Mouse (Mus musculus): ENCODE data around the gene Wnk2.

Wnk2 gene

DNA sequence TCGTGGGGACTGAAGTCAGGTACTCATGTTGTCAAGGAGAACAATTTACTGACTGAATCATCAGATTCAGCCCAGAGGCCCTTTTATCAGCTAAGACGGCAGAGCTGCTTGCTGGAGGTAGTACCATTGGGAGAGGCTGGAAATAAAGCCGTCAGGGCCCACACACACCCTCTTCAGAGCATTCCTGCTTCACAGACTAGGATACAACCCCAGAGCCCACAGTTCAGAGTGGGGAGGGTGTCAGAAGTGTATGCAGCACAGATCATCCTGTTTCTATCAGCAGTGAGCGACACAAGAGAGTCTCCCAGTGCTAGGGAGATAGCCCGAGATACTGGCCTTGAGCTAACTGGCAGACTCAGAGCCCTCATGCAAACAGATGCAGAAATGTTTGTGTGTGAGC lies 35.3 kb upstream of the Wnk2 start:
- peaks cover 40% of the 10 kb centered on the region for H3K27me3 ChIP-seq (ENCODE audit: insufficient read depth, low read length)
- no peak overlapping the region for H3K4me3 ChIP-seq (replicated peaks; ENCODE audit: low read length)
- peaks cover 55% of the 10 kb centered on the region for H3K4me1 ChIP-seq (replicated peaks; ENCODE audit: low read depth, low read length)
- no peaks in the 10 kb centered on the region for H3K9me3 ChIP-seq (ENCODE audit: low read length)
- no peak for TF ChIP-seq CTCF (conservative IDR thresholded peaks at IDR 0.05; ENCODE audit: low read length)
- TF ChIP-seq NANOG (IDR thresholded peaks at IDR 0.05; ENCODE audit: borderline replicate concordance, low read length) = no peak
- TF ChIP-seq POU5F1 (IDR thresholded peaks at IDR 0.05; ENCODE audit: borderline replicate concordance, low read length) = no peak
- no peaks in the 10 kb centered on the region for H3K36me3 ChIP-seq (ENCODE audit: insufficient read depth, low read length)

GRCm38 (mm10) chr13:49181411-49181984 lies 33.7 kb upstream of the Wnk2 start:
- no peaks in the 10 kb centered on the region for H3K36me3 ChIP-seq (ENCODE audit: insufficient read depth, low read length)
- peaks cover 31% of the 10 kb centered on the region for H3K27me3 ChIP-seq (ENCODE audit: insufficient read depth, low read length)
- H3K9me3 ChIP-seq (ENCODE audit: low read length) = no peaks in the 10 kb centered on the region
- no peak for TF ChIP-seq CTCF (conservative IDR thresholded peaks at IDR 0.05; ENCODE audit: low read length)
- H3K4me1 ChIP-seq (replicated peaks; ENCODE audit: low read depth, low read length) = peaks cover 45% of the 10 kb centered on the region
- no peak overlapping the region for H3K4me3 ChIP-seq (replicated peaks; ENCODE audit: low read length)

DNA sequence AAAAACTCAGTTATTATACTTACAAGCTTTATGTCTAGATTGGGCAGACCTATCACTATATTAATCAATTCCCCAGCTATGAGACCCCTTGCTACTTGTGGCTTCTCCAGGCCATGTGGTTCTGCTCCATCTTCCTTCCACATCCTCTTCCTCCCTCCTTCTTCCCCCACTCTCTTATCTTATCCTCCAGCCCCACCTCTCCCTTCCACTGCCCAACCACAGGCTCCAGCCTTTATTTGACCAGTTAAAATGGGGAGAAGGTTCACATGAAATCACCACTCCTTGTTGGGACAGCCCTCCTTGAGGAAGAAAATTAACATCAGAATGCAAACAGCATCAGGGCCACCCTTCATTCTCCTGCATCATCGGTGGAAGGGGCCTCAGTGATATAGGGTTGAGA lies 32.9 kb upstream of the Wnk2 start:
- TF ChIP-seq NANOG (IDR thresholded peaks at IDR 0.05; ENCODE audit: borderline replicate concordance, low read length) (no peak), CTCF (conservative IDR thresholded peaks at IDR 0.05; ENCODE audit: low read length) (no peak), POU5F1 (IDR thresholded peaks at IDR 0.05; ENCODE audit: borderline replicate concordance, low read length) (no peak)
- Histone ChIP-seq H3K4me3 (replicated peaks; ENCODE audit: low read length) (no peak overlapping the region), H3K36me3 (ENCODE audit: insufficient read depth, low read length) (no peaks in the 10 kb centered on the region), H3K4me1 (replicated peaks; ENCODE audit: low read depth, low read length) (peaks cover 43% of the 10 kb centered on the region), H3K27me3 (ENCODE audit: insufficient read depth, low read length) (peaks cover 23% of the 10 kb centered on the region), H3K9me3 (ENCODE audit: low read length) (no peaks in the 10 kb centered on the region)

DNA sequence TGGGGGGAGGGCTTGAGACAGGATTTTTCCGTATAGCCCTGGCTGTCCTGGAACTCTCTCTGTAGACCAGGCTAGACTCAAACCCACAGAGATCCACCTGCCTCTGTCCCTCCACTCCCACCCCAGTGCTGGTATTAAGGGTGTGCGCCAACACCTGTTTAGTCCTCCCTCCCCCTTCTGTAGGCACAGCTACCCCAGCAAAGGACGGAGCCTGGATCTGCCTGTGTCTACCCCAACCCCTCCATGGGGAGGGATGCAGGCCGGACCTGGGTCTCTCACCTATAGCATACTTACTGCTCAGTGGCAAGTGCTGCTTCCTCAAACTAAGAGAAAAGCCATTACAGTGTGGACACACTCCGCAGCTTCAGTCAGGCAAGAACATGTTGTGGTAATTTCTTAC lies 32.5 kb upstream of the Wnk2 start:
- Histone ChIP-seq H3K4me3 (replicated peaks; ENCODE audit: low read length) (no peak overlapping the region), H3K27me3 (ENCODE audit: insufficient read depth, low read length) (peaks cover 20% of the 10 kb centered on the region; the same call in 1 of the 2 replicates), H3K36me3 (ENCODE audit: insufficient read depth, low read length) (no peaks in the 10 kb centered on the region), H3K4me1 (replicated peaks; ENCODE audit: low read depth, low read length) (peaks cover 43% of the 10 kb centered on the region), H3K9me3 (ENCODE audit: low read length) (no peaks in the 10 kb centered on the region)
- TF ChIP-seq POU5F1 (IDR thresholded peaks at IDR 0.05; ENCODE audit: borderline replicate concordance, low read length) (no peak), NANOG (IDR thresholded peaks at IDR 0.05; ENCODE audit: borderline replicate concordance, low read length) (no peak), CTCF (conservative IDR thresholded peaks at IDR 0.05; ENCODE audit: low read length) (no peak)

DNA sequence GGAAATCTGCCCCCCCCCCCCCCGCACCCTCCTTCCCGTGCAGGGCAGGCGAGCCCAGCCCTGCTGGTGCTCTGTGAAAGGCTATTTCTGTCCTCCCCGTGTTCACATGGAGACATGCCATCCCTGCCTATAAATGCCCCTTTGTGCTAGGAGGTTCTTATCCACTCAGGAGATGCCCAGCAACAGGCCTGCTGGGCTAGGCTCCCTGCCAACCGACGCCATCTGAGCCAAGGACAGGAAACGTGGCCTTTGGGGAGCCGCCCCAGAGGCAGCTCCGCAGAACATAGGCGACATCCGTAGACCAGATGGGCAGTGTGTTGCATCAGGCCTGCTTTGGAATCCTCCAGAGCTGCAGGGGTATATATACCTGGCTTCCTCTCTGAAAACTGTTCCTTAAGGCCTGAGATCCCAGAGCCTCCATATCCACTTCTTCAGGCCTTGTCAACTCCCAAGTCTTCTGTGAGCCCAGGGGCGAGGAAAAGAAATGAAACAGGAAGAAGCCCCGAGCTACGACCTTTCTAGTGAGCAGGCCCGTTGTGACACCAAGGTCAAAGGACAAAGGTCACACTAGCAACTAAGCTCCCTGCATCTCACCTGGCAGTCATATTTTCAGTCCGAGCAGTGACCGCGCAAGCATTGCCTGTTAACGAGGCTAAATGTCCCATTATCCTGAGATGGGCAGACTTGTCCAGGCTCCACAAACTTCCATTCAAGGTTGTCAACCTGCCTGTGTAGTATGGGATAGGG lies 31.2 kb upstream of the Wnk2 start:
- peaks cover 17% of the 10 kb centered on the region; the same call in 1 of the 2 replicates for H3K27me3 ChIP-seq (ENCODE audit: insufficient read depth, low read length)
- peaks cover 41% of the 10 kb centered on the region for H3K4me1 ChIP-seq (replicated peaks; ENCODE audit: low read depth, low read length)
- H3K36me3 ChIP-seq (ENCODE audit: insufficient read depth, low read length) = no peaks in the 10 kb centered on the region
- TF ChIP-seq NANOG (IDR thresholded peaks at IDR 0.05; ENCODE audit: borderline replicate concordance, low read length) (no peak), POU5F1 (IDR thresholded peaks at IDR 0.05; ENCODE audit: borderline replicate concordance, low read length) (no peak), CTCF (conservative IDR thresholded peaks at IDR 0.05; ENCODE audit: low read length) (no peak)
- no peaks in the 10 kb centered on the region for H3K9me3 ChIP-seq (ENCODE audit: low read length)
- H3K4me3 ChIP-seq (replicated peaks; ENCODE audit: low read length) = no peak overlapping the region; the same call in 1 of the 2 replicates

- peaks cover 17% of the 10 kb centered on the region for H3K27me3 ChIP-seq (ENCODE audit: insufficient read depth, low read length)
- H3K9me3 ChIP-seq (ENCODE audit: low read length) = no peaks in the 10 kb centered on the region
- H3K4me1 ChIP-seq (replicated peaks; ENCODE audit: low read depth, low read length) = peaks cover 15% of the 10 kb centered on the region
- H3K4me3 ChIP-seq (replicated peaks; ENCODE audit: low read length) = no peak overlapping the region
- H3K36me3 ChIP-seq (ENCODE audit: insufficient read depth, low read length) = no peaks in the 10 kb centered on the region
- no peak for TF ChIP-seq NANOG (IDR thresholded peaks at IDR 0.05; ENCODE audit: borderline replicate concordance, low read length)
- no peak for TF ChIP-seq CTCF (conservative IDR thresholded peaks at IDR 0.05; ENCODE audit: low read length)
- TF ChIP-seq POU5F1 (IDR thresholded peaks at IDR 0.05; ENCODE audit: borderline replicate concordance, low read length) = no peak
Measured at GRCm38 (mm10) chr13:49175509-49175908, 27.7 kb upstream of the Wnk2 start.

GRCm38 (mm10) chr13:49172971-49173596 lies 25.3 kb upstream of the Wnk2 start:
- H3K9me3 ChIP-seq (ENCODE audit: low read length) = no peaks in the 10 kb centered on the region
- TF ChIP-seq POU5F1 (IDR thresholded peaks at IDR 0.05; ENCODE audit: borderline replicate concordance, low read length) = no peak
- TF ChIP-seq CTCF (conservative IDR thresholded peaks at IDR 0.05; ENCODE audit: low read length) = peak; percentile 84
- TF ChIP-seq NANOG (IDR thresholded peaks at IDR 0.05; ENCODE audit: borderline replicate concordance, low read length) = no peak
- peaks cover 9% of the 10 kb centered on the region for H3K4me1 ChIP-seq (replicated peaks; ENCODE audit: low read depth, low read length)
- H3K27me3 ChIP-seq (ENCODE audit: insufficient read depth, low read length) = peaks cover 14% of the 10 kb centered on the region
- no peaks in the 10 kb centered on the region for H3K36me3 ChIP-seq (ENCODE audit: insufficient read depth, low read length)
- H3K4me3 ChIP-seq (replicated peaks; ENCODE audit: low read length) = no peak overlapping the region

DNA sequence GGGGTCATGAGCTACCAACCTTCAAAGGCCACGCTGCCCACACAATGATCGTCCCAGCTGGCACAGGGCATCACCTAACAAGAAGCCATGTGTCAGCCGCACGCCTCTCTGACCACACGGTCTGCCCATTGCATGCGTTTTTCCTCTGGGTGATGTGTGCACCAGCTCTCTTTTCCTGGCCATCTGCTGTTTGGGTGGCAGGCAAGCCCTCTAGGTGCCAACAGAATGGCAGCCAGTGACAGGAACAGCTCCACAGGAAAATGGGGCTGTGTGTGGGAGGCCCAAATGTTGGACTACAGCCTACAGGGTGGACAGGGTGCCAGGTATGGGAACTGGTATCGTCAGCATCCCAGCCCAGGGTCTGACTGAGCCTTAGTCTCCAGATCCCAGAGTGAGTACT lies 24.5 kb upstream of the Wnk2 start:
- Histone ChIP-seq H3K36me3 (ENCODE audit: insufficient read depth, low read length) (no peaks in the 10 kb centered on the region), H3K9me3 (ENCODE audit: low read length) (no peaks in the 10 kb centered on the region), H3K4me3 (replicated peaks; ENCODE audit: low read length) (no peak overlapping the region), H3K27me3 (ENCODE audit: insufficient read depth, low read length) (peaks cover 14% of the 10 kb centered on the region), H3K4me1 (replicated peaks; ENCODE audit: low read depth, low read length) (peaks cover 9% of the 10 kb centered on the region)
- TF ChIP-seq POU5F1 (IDR thresholded peaks at IDR 0.05; ENCODE audit: borderline replicate concordance, low read length) (no peak), NANOG (IDR thresholded peaks at IDR 0.05; ENCODE audit: borderline replicate concordance, low read length) (no peak), CTCF (conservative IDR thresholded peaks at IDR 0.05; ENCODE audit: low read length) (no peak)
